Comparison of ENCODE assay signal across 23 mouse cellular contexts in genomic region chr7:120106356-120106755, GRCm38 (mm10). TPM values are rescaled to one million over a fixed set of nuclear protein-coding genes. Genes with fewer than 3 reads are reported as not detected.
A peak's percentile ranks its signal among the peaks of the same experiment; 100 is the strongest.
DNase-seq lines count a peak whose midpoint lies in the region; ATAC-seq and TF ChIP-seq lines count a peak whose summit lies in the region.
"Had no signal": no experiment of that assay in that cellular context is flagged by ENCODE, and none has a peak within 500 bp of the region (broad histone marks: within the 10 kb centered on the region; RNA-seq: fewer than 3 reads in every experiment).

No protein-coding gene starts in this region.

- H3K4me1 ChIP-seq in heart, embryonic 16.5 days (ENCODE audit: control insufficient read depth, insufficient read depth, low read length): peaks cover 15% of the 10 kb centered on the region
- peaks cover 10% of the 10 kb centered on the region for H3K4me1 ChIP-seq in heart, embryonic 10.5 days
- peaks cover 5% of the 10 kb centered on the region; the same call in 1 of the 2 replicates for H3K4me1 ChIP-seq in lung, postnatal 0 days (ENCODE audit: insufficient read depth, low read depth, low read length)

- TF ChIP-seq CTCF in lung, postnatal 0 days (IDR thresholded peaks at IDR 0.05): no peak

- H3K4me2 ChIP-seq in heart, embryonic 16.5 days (ENCODE audit: low read depth, low read length): no peak overlapping the region
- no peak overlapping the region for H3K4me2 ChIP-seq in lung, postnatal 0 days (replicated peaks; ENCODE audit: low read depth, low read length)
- H3K4me2 ChIP-seq: liver, embryonic 11.5 days; lung, embryonic 15.5 days; stomach, embryonic 15.5 days had no signal

- no peaks in the 10 kb centered on the region for H3K9me3 ChIP-seq in heart, embryonic 16.5 days (replicated peaks; ENCODE audit: control insufficient read depth, low read length)
- H3K9me3 ChIP-seq in heart, embryonic 10.5 days: no peaks in the 10 kb centered on the region
- H3K9me3 ChIP-seq in lung, postnatal 0 days (ENCODE audit: low read length): no peaks in the 10 kb centered on the region
- H3K9me3 ChIP-seq: forebrain, embryonic 10.5 days; lung, embryonic 15.5 days; megakaryocyte, embryonic 14.5 days; stomach, embryonic 15.5 days had no signal

- WGBS in heart, embryonic 16.5 days: 21% methylated on average over 2 of the region's 2 CpGs
- 65% methylated on average over 2 of the region's 2 CpGs for WGBS in heart, embryonic 10.5 days
- WGBS in lung, postnatal 0 days: 29% methylated on average over 2 of the region's 2 CpGs

- H3K36me3 ChIP-seq in heart, embryonic 16.5 days (ENCODE audit: control insufficient read depth, insufficient read depth): peaks cover 3% of the 10 kb centered on the region; the same call in 1 of the 2 replicates
- no peaks in the 10 kb centered on the region for H3K36me3 ChIP-seq in heart, embryonic 10.5 days
- no peaks in the 10 kb centered on the region; the same call in 1 of the 2 replicates for H3K36me3 ChIP-seq in lung, postnatal 0 days (ENCODE audit: insufficient read depth, low read length)
- H3K36me3 ChIP-seq: forebrain, embryonic 10.5 days; stomach, embryonic 15.5 days had no signal

- no peaks in the 10 kb centered on the region for H3K27me3 ChIP-seq in heart, embryonic 16.5 days (ENCODE audit: control insufficient read depth, insufficient read depth, low read length)
- no peaks in the 10 kb centered on the region for H3K27me3 ChIP-seq in heart, embryonic 10.5 days (ENCODE audit: insufficient read depth, poor library complexity, severe bottlenecking)
- no peaks in the 10 kb centered on the region for H3K27me3 ChIP-seq in lung, postnatal 0 days (replicated peaks; ENCODE audit: insufficient read depth, low read length)
- H3K27me3 ChIP-seq: CH12.LX; lung, embryonic 15.5 days; megakaryocyte, embryonic 14.5 days; stomach, embryonic 15.5 days had no signal

- H3K9ac ChIP-seq in heart, embryonic 16.5 days (ENCODE audit: low read length): no peak overlapping the region
- H3K9ac ChIP-seq in lung, postnatal 0 days (replicated peaks; ENCODE audit: low read depth): no peak overlapping the region
- H3K9ac ChIP-seq: lung, embryonic 15.5 days; stomach, embryonic 15.5 days had no signal

- no peak for ATAC-seq in heart, embryonic 16.5 days (replicated peaks; ENCODE audit: extremely low read depth, insufficient read depth, low FRiP score)
- no peak for ATAC-seq in lung, postnatal 0 days
- ATAC-seq: hindbrain, postnatal 0 days; midbrain, embryonic 16.5 days had no signal

- peak; percentile 24 to 32 for DNase-seq in cerebellum, adult 18-20 months
- no peak for DNase-seq in cerebellum, postnatal 4 days (ENCODE audit: low spot score in 2 of 2)
- DNase-seq in heart, embryonic 10.5 days (ENCODE audit: low spot score): no peak
- peak; percentile 25 for DNase-seq in lung, postnatal 0 days (ENCODE audit: low spot score)
- DNase-seq in lung, postnatal 25 days (ENCODE audit: low spot score): no peak
- peak; percentile 46 to 58 for DNase-seq in cerebellum, postnatal 10 days
- DNase-seq in urinary bladder, adult 18-20 months (ENCODE audit: low spot score in 2 of 2): no peak
- DNase-seq: adrenal gland, adult 8-10 months; gastrocnemius, postnatal 36 days; kidney, adult 18-20 months; left cerebral cortex, postnatal 4 days; thymus, adult 2 months had no signal

- no peak for TF ChIP-seq EP300 in lung, postnatal 0 days (IDR thresholded peaks at IDR 0.05)

- peak overlapping the region; percentile 51; the same call in 1 of the 2 replicates for H3K27ac ChIP-seq in heart, embryonic 16.5 days (ENCODE audit: low read length)
- no peak overlapping the region for H3K27ac ChIP-seq in heart, embryonic 10.5 days
- no peak overlapping the region for H3K27ac ChIP-seq in lung, postnatal 0 days (ENCODE audit: low read length)
- H3K27ac ChIP-seq: forebrain, embryonic 10.5 days; hindbrain, postnatal 0 days; lung, embryonic 15.5 days; stomach, embryonic 15.5 days had no signal

- no peak overlapping the region for H3K4me3 ChIP-seq in heart, embryonic 16.5 days (ENCODE audit: low read length)
- H3K4me3 ChIP-seq in heart, embryonic 10.5 days: no peak overlapping the region
- no peak overlapping the region for H3K4me3 ChIP-seq in lung, postnatal 0 days (ENCODE audit: low read depth, low read length)
- H3K4me3 ChIP-seq: forebrain, embryonic 10.5 days; lung, embryonic 15.5 days; megakaryocyte, embryonic 14.5 days; stomach, embryonic 15.5 days had no signal

RNA-seq across cellular contexts. Expression of gene Tmem159, which starts 4.2 kb away (rescaled TPM):
- polyA plus RNA-seq in heart, embryonic 16.5 days (2015; fragmentation: Nextera tagmentation; extraction: Ambion mirVana): 29.9 and 39.9 TPM in 2 replicates
- polyA plus RNA-seq in heart, embryonic 10.5 days (2016; fragmentation: Nextera tagmentation; extraction: Ambion mirVana): 18.1 and 20.4 TPM in 2 replicates
- 75.5 and 79.4 TPM in 2 replicates for polyA plus RNA-seq in lung, postnatal 0 days (2015; fragmentation: Nextera tagmentation; extraction: Ambion mirVana)

RNA-seq across cellular contexts. Expression of gene Dnah3, which starts 11.3 kb away (rescaled TPM):
- 0.12 and 0.32 TPM in 2 replicates for polyA plus RNA-seq in heart, embryonic 16.5 days (2015; fragmentation: Nextera tagmentation; extraction: Ambion mirVana)
- not detected in 2 replicates for polyA plus RNA-seq in heart, embryonic 10.5 days (2016; fragmentation: Nextera tagmentation; extraction: Ambion mirVana)
- 2.9 and 3.2 TPM in 2 replicates for polyA plus RNA-seq in lung, postnatal 0 days (2015; fragmentation: Nextera tagmentation; extraction: Ambion mirVana)
- polyA plus RNA-seq: liver, embryonic 11.5 days; neural tube, embryonic 11.5 days; spleen, adult 2 months had no signal

RNA-seq across cellular contexts. Expression of gene Zp2, which starts 38.7 kb away (rescaled TPM):
- not detected in 2 replicates for polyA plus RNA-seq in heart, embryonic 16.5 days (2015; fragmentation: Nextera tagmentation; extraction: Ambion mirVana)
- not detected in 2 replicates for polyA plus RNA-seq in heart, embryonic 10.5 days (2016; fragmentation: Nextera tagmentation; extraction: Ambion mirVana)
- not detected in 2 replicates for polyA plus RNA-seq in lung, postnatal 0 days (2015; fragmentation: Nextera tagmentation; extraction: Ambion mirVana)
- polyA plus RNA-seq: forebrain, embryonic 10.5 days; hindbrain, postnatal 0 days; liver, embryonic 11.5 days; lung, embryonic 15.5 days; midbrain, embryonic 16.5 days; neural tube, embryonic 11.5 days; spleen, adult 2 months; stomach, embryonic 15.5 days had no signal

Comparison
In these comparisons a context has a peak if more than half of its experiments do, and no peak if none do; other contexts are left out.
1. DNase-seq: peak in cerebellum, adult 18-20 months (2 of 2), lung, postnatal 0 days (single experiment) and cerebellum, postnatal 10 days (2 of 2); none in cerebellum, postnatal 4 days (0 of 2), heart, embryonic 10.5 days (single experiment), lung, postnatal 25 days (single experiment) and urinary bladder, adult 18-20 months (0 of 2).